Mouse (Mus musculus): ENCODE data around the gene Rpia. TPM values are rescaled to one million over a fixed set of nuclear protein-coding genes. Genes with fewer than 3 reads are reported as not detected.

Rpia gene
- polyA plus RNA-seq (2012; rRNA removed), result 10.6 and 12.9 TPM in 2 replicates

DNA sequence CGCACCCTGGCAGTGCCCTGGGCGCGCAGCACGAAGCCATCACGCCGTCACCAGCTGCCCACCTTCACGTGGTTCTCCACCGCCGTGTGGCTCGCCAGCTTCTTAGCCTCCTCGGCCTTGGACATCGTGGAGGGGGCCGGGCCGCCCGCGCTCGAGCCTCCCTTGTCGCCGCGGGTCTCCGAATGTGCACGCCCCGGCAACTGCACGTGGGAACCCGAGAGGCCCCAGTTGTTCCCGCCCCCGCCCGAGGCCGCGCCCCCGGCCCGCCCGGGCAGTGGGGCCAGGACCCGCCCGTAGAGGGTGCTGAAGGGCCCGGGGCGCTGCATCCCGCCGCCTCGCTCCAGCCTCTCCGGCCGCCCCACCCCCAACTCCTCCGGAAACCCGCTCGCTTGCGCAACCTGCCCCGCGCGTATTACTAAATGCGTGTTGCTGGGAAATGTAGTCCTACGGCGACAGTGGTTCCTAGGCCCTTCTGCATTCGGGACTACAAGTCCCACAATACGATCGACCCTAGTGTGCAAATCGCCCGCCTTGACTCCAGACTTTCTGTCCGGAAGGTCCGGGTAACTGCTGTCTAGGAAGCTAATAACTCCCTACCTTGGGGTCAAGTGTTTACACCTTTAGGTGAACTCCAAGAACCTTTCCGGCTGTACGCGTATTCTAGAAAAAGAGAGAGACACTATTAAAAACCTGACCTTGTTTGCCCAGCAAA is at the start of gene Rpia:
Rpia (minus strand) TSS at position 409 of the 712 bp plus-strand sequence.

Other genes with a start within 250 kb of the Rpia start
- 31.0 and 33.7 TPM in 2 replicates for gene Eif2ak3, start 52.3 kb upstream of the Rpia start, polyA plus RNA-seq (2012; rRNA removed)
- gene Tex37, start 126.7 kb upstream of the Rpia start, polyA plus RNA-seq (2012; rRNA removed), result not detected in 2 replicates
- gene Foxi3, start 164.3 kb upstream of the Rpia start, polyA plus RNA-seq (2012; rRNA removed), result not detected in 2 replicates

All from colon, adult 2 months (tissue).